Mouse (Mus musculus) adipose tissue, adult 10 weeks (tissue): Measurements from ENCODE around the gene BC035947. TPM values are rescaled to one million over a fixed set of nuclear protein-coding genes. Genes with fewer than 3 reads are reported as not detected.

Experiments
- polyA plus RNA-seq: library from polyadenylated mRNA; stranded (reverse); fragments of 350-450 nt; fragmentation: Illumina TruSeq; extraction: RNeasy Lipid Tissue Mini Kit (QIAGEN cat#74804); gene quantifications from one replicate; pipeline ENCODE4 v1.2.3, GENCODE M21; 2014; ENCODE audit warnings: low read depth, low replicate concordance

Gene BC035947
- 2.2 TPM for polyA plus RNA-seq

DNA sequence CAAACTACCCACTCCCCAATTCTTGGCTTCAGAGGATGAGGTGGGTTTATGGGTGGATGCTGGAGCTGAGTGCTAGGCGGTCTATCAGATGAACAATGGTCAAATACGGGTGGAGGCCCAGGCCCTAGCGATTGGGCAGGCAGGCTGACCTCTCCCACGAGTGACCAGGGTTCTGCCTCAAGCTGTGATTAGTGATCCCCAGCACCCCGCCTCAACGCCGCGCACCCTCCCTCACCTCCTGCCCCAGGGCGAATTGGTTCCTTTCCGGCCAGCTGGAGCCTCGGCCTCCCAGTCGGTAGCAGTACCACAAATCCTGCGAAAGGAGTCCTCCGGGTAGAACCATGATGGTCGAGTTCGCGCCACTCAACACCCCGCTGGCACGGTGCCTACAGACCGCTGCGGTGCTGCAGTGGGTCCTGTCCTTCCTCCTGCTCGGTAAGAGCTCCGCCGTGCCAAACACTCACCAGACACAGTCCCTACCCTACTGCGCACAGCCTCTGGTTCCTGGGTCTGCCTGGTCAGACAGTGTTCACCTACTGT lies at the start of gene BC035947:
BC035947 (minus strand) TSS at position 538 of the 540 bp plus-strand sequence.

DNA sequence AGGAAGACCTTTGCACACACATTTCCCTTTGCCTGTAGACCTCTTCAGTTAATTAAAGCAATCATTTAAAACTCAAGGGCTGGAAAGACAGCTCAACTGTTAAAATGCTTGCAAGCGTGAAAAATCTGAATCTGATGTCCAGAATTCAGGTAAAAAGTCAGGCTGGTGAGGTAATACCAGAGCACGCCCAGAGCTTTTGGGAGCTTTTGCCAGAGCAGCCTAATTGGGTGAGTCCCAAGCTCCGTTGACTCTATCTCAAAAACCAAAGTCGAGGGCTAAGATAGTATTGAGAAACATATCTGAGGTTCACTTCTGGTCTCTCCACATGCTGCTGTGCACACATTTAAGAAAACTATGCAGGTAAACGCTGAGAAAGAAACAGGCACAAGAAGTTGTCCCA lies 1.1 kb downstream of the BC035947 start, which contains the start of gene Mogat1:
Mogat1 (plus strand) TSS at position 130 of the 400 bp plus-strand sequence.

DNA sequence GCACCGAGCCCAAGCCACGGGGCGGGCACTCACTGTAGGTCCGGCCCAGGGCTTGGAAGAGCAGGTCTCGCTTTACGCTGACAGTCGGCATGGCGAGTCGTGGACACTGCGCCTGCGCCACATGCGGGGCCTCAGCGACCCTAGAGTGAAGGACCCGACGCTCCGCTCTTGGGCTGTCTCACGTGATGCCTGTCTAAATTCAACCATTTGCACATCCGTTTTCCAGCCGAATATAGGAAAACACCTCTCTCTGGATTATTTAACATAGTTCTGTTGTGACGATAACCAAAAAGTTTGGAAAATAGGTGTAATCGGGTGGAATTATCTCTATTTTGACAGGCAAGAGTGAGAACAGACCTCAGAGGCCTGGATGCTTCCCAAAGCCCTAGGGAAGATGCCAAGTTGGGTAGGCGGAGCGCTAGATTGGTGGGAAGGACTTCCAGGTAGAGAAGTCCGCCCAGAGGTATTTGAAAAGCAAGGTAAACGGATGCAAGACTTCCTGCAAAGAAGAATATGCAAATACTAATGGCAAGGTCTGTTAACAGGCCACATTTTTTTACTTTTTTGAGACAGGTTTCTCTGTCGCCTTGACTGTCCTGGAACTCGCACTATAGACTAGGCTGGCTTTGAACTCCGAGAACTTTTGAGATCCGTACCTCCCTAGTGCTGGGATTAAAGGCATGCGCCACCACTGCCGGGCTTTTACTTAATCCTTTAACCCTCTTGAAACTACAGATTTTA lies 23.0 kb downstream of the BC035947 start, which contains the start of gene Farsb:
Farsb (minus strand) TSS at position 146 of the 741 bp plus-strand sequence.

Other genes with a start within 250 kb of the BC035947 start
- gene Sgpp2, start 201.8 kb downstream of the BC035947 start, polyA plus RNA-seq: 0.79 TPM
- gene Farsb, start 23.3 kb downstream of the BC035947 start, polyA plus RNA-seq: 32.1 TPM
- gene Mogat1, start 1.2 kb downstream of the BC035947 start, polyA plus RNA-seq: 21.8 TPM
- 22.6 TPM for gene Acsl3, start 145.7 kb upstream of the BC035947 start, polyA plus RNA-seq
- 2.5 TPM for gene Utp14b, start 145.9 kb upstream of the BC035947 start, polyA plus RNA-seq